Comparison of ENCODE assay signal across 8 mouse cellular contexts in genomic region chr2:36048748-36049566, GRCm38 (mm10). TPM values are rescaled to one million over a fixed set of nuclear protein-coding genes. Genes with fewer than 3 reads are reported as not detected.
A peak's percentile ranks its signal among the peaks of the same experiment; 100 is the strongest.
DNase-seq lines count a peak whose midpoint lies in the region; ATAC-seq lines count a peak whose summit lies in the region.

Gene Ndufa8 (minus strand): TSS chr2:36049406.
Gene Morn5 (plus strand): TSS chr2:36049458.

- no peaks in the 10 kb centered on the region for H3K9me3 ChIP-seq in heart, embryonic 13.5 days
- H3K9me3 ChIP-seq in liver, embryonic 12.5 days (replicated peaks), result no peaks in the 10 kb centered on the region
- no peaks in the 10 kb centered on the region for H3K9me3 ChIP-seq in stomach, embryonic 15.5 days

- H3K4me3 ChIP-seq in brown adipose tissue, adult 24 weeks (ENCODE audit: insufficient read depth, low read depth, low read length), result peak within 1 kb of the TSS; percentile 96
- peak within 1 kb of the TSS; percentile 95 for H3K4me3 ChIP-seq in heart, embryonic 13.5 days
- H3K4me3 ChIP-seq in liver, embryonic 12.5 days, result peak within 1 kb of the TSS; percentile 82
- H3K4me3 ChIP-seq in stomach, embryonic 15.5 days (replicated peaks), result peak within 1 kb of the TSS; percentile 85

- peaks cover 22% of the 10 kb centered on the region for H3K36me3 ChIP-seq in heart, embryonic 13.5 days
- H3K36me3 ChIP-seq in liver, embryonic 12.5 days, result peaks cover 20% of the 10 kb centered on the region
- H3K36me3 ChIP-seq in stomach, embryonic 15.5 days, result peaks cover 5% of the 10 kb centered on the region; the same call in 1 of the 2 replicates

- DNase-seq in CD4-positive, CD25-positive, alpha-beta regulatory T cell, adult 2 months (ENCODE audit: low read depth, low spot score), result peak; percentile 97
- peak; percentile 54 for DNase-seq in fat pad, adult 2 months (ENCODE audit: extremely low read depth, low read depth, low spot score)
- peak; percentile 99 for DNase-seq in kidney, postnatal 10 days
- peak; percentile 98 to 99 for DNase-seq in natural killer cell, adult 2 months (ENCODE audit: low spot score in 2 of 2)

- H3K4me1 ChIP-seq in brown adipose tissue, adult 24 weeks (ENCODE audit: control insufficient read depth, insufficient read depth, insufficient read length, low read length), result peaks cover 15% of the 10 kb centered on the region
- peaks cover 37% of the 10 kb centered on the region for H3K4me1 ChIP-seq in heart, embryonic 13.5 days
- H3K4me1 ChIP-seq in liver, embryonic 12.5 days, result peaks cover 26% of the 10 kb centered on the region
- peaks cover 11% of the 10 kb centered on the region for H3K4me1 ChIP-seq in stomach, embryonic 15.5 days

- peak within 1 kb of the TSS; percentile 96 for H3K9ac ChIP-seq in heart, embryonic 13.5 days
- peak within 1 kb of the TSS; percentile 84 for H3K9ac ChIP-seq in liver, embryonic 12.5 days
- H3K9ac ChIP-seq in stomach, embryonic 15.5 days, result peak within 1 kb of the TSS; percentile 68

- peak within 1 kb of the TSS; percentile 94 for H3K27ac ChIP-seq in brown adipose tissue, adult 24 weeks (replicated peaks; ENCODE audit: low read depth, low read length)
- H3K27ac ChIP-seq in heart, embryonic 13.5 days (replicated peaks), result peak within 1 kb of the TSS; percentile 77
- peak within 1 kb of the TSS; percentile 50 for H3K27ac ChIP-seq in liver, embryonic 12.5 days
- H3K27ac ChIP-seq in stomach, embryonic 15.5 days, result no peak within 1 kb of the TSS

- peak; percentile 92 for ATAC-seq in heart, embryonic 13.5 days (ENCODE audit: extremely low read depth, insufficient number of reproducible peaks, low FRiP score, low TSS enrichment)
- peak; percentile 96 for ATAC-seq in liver, embryonic 12.5 days
- ATAC-seq in stomach, embryonic 15.5 days (ENCODE audit: insufficient read depth, low FRiP score, low read depth), result peak; percentile 96

- H3K4me2 ChIP-seq in heart, embryonic 13.5 days, result peak within 1 kb of the TSS; percentile 87
- H3K4me2 ChIP-seq in liver, embryonic 12.5 days, result peak within 1 kb of the TSS; percentile 73
- peak within 1 kb of the TSS; percentile 53 for H3K4me2 ChIP-seq in stomach, embryonic 15.5 days

- under 1% methylated on average over 44 of the region's 44 CpGs for WGBS in heart, embryonic 13.5 days
- 3% methylated on average over 44 of the region's 44 CpGs for WGBS in liver, embryonic 12.5 days (ENCODE audit: insufficient replicate concordance)
- WGBS in stomach, embryonic 15.5 days, result 1% methylated on average over 44 of the region's 44 CpGs

- peaks cover 2% of the 10 kb centered on the region; the same call in 1 of the 2 replicates for H3K27me3 ChIP-seq in heart, embryonic 13.5 days (replicated peaks)
- H3K27me3 ChIP-seq in liver, embryonic 12.5 days (replicated peaks), result peaks cover 13% of the 10 kb centered on the region
- no peaks in the 10 kb centered on the region for H3K27me3 ChIP-seq in stomach, embryonic 15.5 days (replicated peaks)

RNA-seq across cellular contexts. Expression of gene Ndufa8, which starts in this region (rescaled TPM):
- polyA plus RNA-seq in brown adipose tissue, adult 24 weeks (2012; ENCODE audit: insufficient read depth, insufficient read length, missing spikeins), result 607 and 660 TPM in 2 replicates
- polyA plus RNA-seq in heart, embryonic 13.5 days (2015; fragmentation: Nextera tagmentation; extraction: Ambion mirVana), result 363 and 394 TPM in 2 replicates
- 155 and 162 TPM in 2 replicates for polyA plus RNA-seq in liver, embryonic 12.5 days (2016; fragmentation: Nextera tagmentation; extraction: Ambion mirVana)
- polyA plus RNA-seq in stomach, embryonic 15.5 days (2015; fragmentation: Nextera tagmentation; extraction: Ambion mirVana), result 247 and 252 TPM in 2 replicates

RNA-seq across cellular contexts. Expression of gene Morn5, which starts in this region (rescaled TPM):
- polyA plus RNA-seq in brown adipose tissue, adult 24 weeks (2012; ENCODE audit: insufficient read depth, insufficient read length, missing spikeins), result not detected in 2 replicates
- polyA plus RNA-seq in heart, embryonic 13.5 days (2015; fragmentation: Nextera tagmentation; extraction: Ambion mirVana), result not detected in 2 replicates
- polyA plus RNA-seq in liver, embryonic 12.5 days (2016; fragmentation: Nextera tagmentation; extraction: Ambion mirVana), result 0.18 TPM in 1 of 2 replicates, not detected in the other
- polyA plus RNA-seq in stomach, embryonic 15.5 days (2015; fragmentation: Nextera tagmentation; extraction: Ambion mirVana), result 0.26 TPM in 1 of 2 replicates, not detected in the other
